9 mouse cellular contexts compared by ENCODE assay signal in the genomic region with DNA sequence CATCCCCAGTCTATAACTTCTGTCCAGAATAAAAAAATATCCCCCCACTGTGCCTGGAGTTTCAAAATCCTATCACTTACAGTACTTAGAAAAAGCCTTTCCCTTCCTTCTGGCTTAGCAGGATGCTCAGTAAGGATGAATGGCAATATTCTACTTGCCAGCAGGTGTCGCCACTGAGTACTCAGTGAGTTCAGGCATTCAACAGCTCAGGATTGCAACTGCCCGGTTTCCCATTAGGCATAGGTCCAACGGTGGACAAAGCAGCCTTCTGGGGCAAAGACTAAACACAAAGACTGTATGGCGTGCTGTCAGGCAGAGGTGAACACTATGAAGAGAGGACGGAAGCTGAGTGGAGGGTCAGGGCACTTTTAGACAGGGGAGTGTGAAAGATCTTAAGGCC.
DNase-seq lines count a peak whose midpoint lies in the region; ATAC-seq and TF ChIP-seq lines count a peak whose summit lies in the region.
"Had no signal": no experiment of that assay in that cellular context is flagged by ENCODE, and none has a peak within 500 bp of the region (broad histone marks: within the 10 kb centered on the region; RNA-seq: fewer than 3 reads in every experiment).

No protein-coding gene starts in this region.

- WGBS in lung, postnatal 0 days = 3% methylated on average over 5 of the region's 5 CpGs

- no peak overlapping the region for H3K4me3 ChIP-seq in CH12.LX (replicated peaks in 1 of 3; ENCODE audit: low read depth in 2 of 3, low read length in 2 of 3, poor library complexity in 1 of 3)
- H3K4me3 ChIP-seq in lung, postnatal 0 days (ENCODE audit: low read depth, low read length) = no peak overlapping the region
- H3K4me3 ChIP-seq: limb, embryonic 12.5 days had no signal

- TF ChIP-seq CTCF in CH12.LX (conservative IDR thresholded peaks at IDR 0.05 in 1 of 2, IDR thresholded peaks at IDR 0.05 in 1 of 2; ENCODE audit: low read depth in 2 of 2, low read length in 2 of 2) = peak; percentile 76 to 86
- TF ChIP-seq CTCF in lung, postnatal 0 days (IDR thresholded peaks at IDR 0.05) = peak; percentile 96

- no peak overlapping the region for H3K9ac ChIP-seq in CH12.LX (ENCODE audit: insufficient read depth, low read depth)
- H3K9ac ChIP-seq in lung, postnatal 0 days (replicated peaks; ENCODE audit: low read depth) = no peak overlapping the region
- H3K9ac ChIP-seq: limb, embryonic 12.5 days had no signal

- peak; percentile 63 for DNase-seq in CH12.LX (ENCODE audit: extremely low read depth)
- DNase-seq in adrenal gland, postnatal 14 days = peak; percentile 87
- DNase-seq in embryo, embryonic 11.5 days (ENCODE audit: low read depth, low spot score) = peak; percentile 83
- DNase-seq in heart, adult 8-10 months (ENCODE audit: low spot score) = peak; percentile 68
- DNase-seq in layer of hippocampus, adult 18-20 months (ENCODE audit: low spot score in 2 of 2) = peak; percentile 79 to 96
- peak; percentile 85 for DNase-seq in lung, postnatal 0 days (ENCODE audit: low spot score)
- DNase-seq in retina, postnatal 7 days (ENCODE audit: low read depth, low spot score) = peak; percentile 87
- DNase-seq in urinary bladder, postnatal 10 days (ENCODE audit: low spot score) = peak; percentile 42

- dilution Hi-C loops in CH12.LX (cut with MboI; ENCODE audit: extremely low pct_ligation_motif_present, extremely low pct_unique_long_range_greater_than_20kb, low sequenced_read_pairs) = no loop called here

- H3K79me2 ChIP-seq in CH12.LX (replicated peaks; ENCODE audit: control insufficient read depth, extremely low read depth, insufficient read depth, poor library complexity, severe bottlenecking) = no peaks in the 10 kb centered on the region

- peaks cover 2% of the 10 kb centered on the region for H3K9me3 ChIP-seq in CH12.LX (replicated peaks; ENCODE audit: low read length)
- no peaks in the 10 kb centered on the region for H3K9me3 ChIP-seq in lung, postnatal 0 days (ENCODE audit: low read length)
- H3K9me3 ChIP-seq: limb, embryonic 12.5 days had no signal

- H3K27ac ChIP-seq in CH12.LX (ENCODE audit: insufficient read depth, low read depth) = no peak overlapping the region
- H3K27ac ChIP-seq in lung, postnatal 0 days (ENCODE audit: low read length) = no peak overlapping the region
- H3K27ac ChIP-seq: limb, embryonic 12.5 days had no signal

- no peak for TF ChIP-seq EP300 in CH12.LX (IDR thresholded peaks at IDR 0.05; ENCODE audit: low read length)
- TF ChIP-seq EP300 in lung, postnatal 0 days (IDR thresholded peaks at IDR 0.05) = no peak

- H3K4me2 ChIP-seq in CH12.LX (ENCODE audit: insufficient read depth, low read depth, poor library complexity, severe bottlenecking) = peak overlapping the region; percentile 11; the same call in 1 of the 2 replicates
- no peak overlapping the region for H3K4me2 ChIP-seq in lung, postnatal 0 days (replicated peaks; ENCODE audit: low read depth, low read length)
- H3K4me2 ChIP-seq: limb, embryonic 12.5 days had no signal

- H3K36me3 ChIP-seq in CH12.LX (replicated peaks in 1 of 2; ENCODE audit: control insufficient read depth in 1 of 2, insufficient read depth in 1 of 2, low read length in 1 of 2) = no peaks in the 10 kb centered on the region
- H3K36me3 ChIP-seq in lung, postnatal 0 days (ENCODE audit: insufficient read depth, low read length) = no peaks in the 10 kb centered on the region
- H3K36me3 ChIP-seq: limb, embryonic 12.5 days had no signal

- no peak for TF ChIP-seq POLR2A in CH12.LX (IDR thresholded peaks at IDR 0.05; ENCODE audit: low read depth, low read length)

- H3K27me3 ChIP-seq in CH12.LX (replicated peaks) = peaks cover 79% of the 10 kb centered on the region
- H3K27me3 ChIP-seq in lung, postnatal 0 days (replicated peaks; ENCODE audit: insufficient read depth, low read length) = 0 out of 2 replicates have a peak, but pooled peaks cover 6% of the 10 kb centered on the region

- in situ Hi-C loops in CH12.LX (cut with MboI; ENCODE audit: low pct_ligation_motif_present, low pct_unique_long_range_greater_than_20kb, low sequenced_read_pairs) = loop anchor here (25.0 kb wide), 1 partner anchor 180 kb away; no protein-coding TSS in a partner anchor

- no peak for ATAC-seq in lung, postnatal 0 days

- no peaks in the 10 kb centered on the region for H3K4me1 ChIP-seq in CH12.LX (ENCODE audit: control insufficient read depth in 1 of 2, insufficient read depth in 2 of 2)
- no peaks in the 10 kb centered on the region for H3K4me1 ChIP-seq in lung, postnatal 0 days (ENCODE audit: insufficient read depth, low read depth, low read length)

- TF ChIP-seq RAD21 in CH12.LX (IDR thresholded peaks at IDR 0.05; ENCODE audit: low read depth, low read length) = peak; percentile 43

TF ChIP-seq in CH12.LX, 34 proteins besides CTCF, POLR2A, EP300 and RAD21:
- TF ChIP-seq UBTF (IDR thresholded peaks at IDR 0.05; ENCODE audit: low read depth, low read length) (no peak), SMC3 (IDR thresholded peaks at IDR 0.05; ENCODE audit: low read depth, low read length) (peak; percentile 66), CHD1 (IDR thresholded peaks at IDR 0.05; ENCODE audit: low read depth, low read length) (no peak), MAFK (IDR thresholded peaks at IDR 0.05; ENCODE audit: insufficient replicate concordance, low read length) (no peak)
